Mouse (Mus musculus) brain, embryonic 18.5 days (tissue): ENCODE data around the gene Cracr2a.
A peak's percentile ranks its signal among the peaks of the same experiment; 100 is the strongest.

Source experiments
- DNase-seq: peaks from one replicate; pipeline ENCODE4 v3.0.0-alpha.2; 2012; ENCODE audit warnings: low read depth, low spot score

Gene Cracr2a

GRCm38 (mm10) chr6:127565951-127566732, 5.0 kb downstream of the Cracr2a start:
- no peak for DNase-seq

- DNase-seq: no peak
Measured at GRCm38 (mm10) chr6:127571849-127572550, 10.9 kb downstream of the Cracr2a start.

- no peak for DNase-seq
Measured at GRCm38 (mm10) chr6:127573779-127574463, 12.8 kb downstream of the Cracr2a start.

GRCm38 (mm10) chr6:127575194-127575593, 14.1 kb downstream of the Cracr2a start:
- DNase-seq: no peak

GRCm38 (mm10) chr6:127577688-127578087, 16.6 kb downstream of the Cracr2a start:
- DNase-seq: no peak

- DNase-seq: no peak
Measured at GRCm38 (mm10) chr6:127578316-127578715, 17.2 kb downstream of the Cracr2a start.

- DNase-seq: no peak
Measured at GRCm38 (mm10) chr6:127578810-127579209, 17.7 kb downstream of the Cracr2a start.

- no peak for DNase-seq
Measured at GRCm38 (mm10) chr6:127581915-127582314, 20.8 kb downstream of the Cracr2a start.

GRCm38 (mm10) chr6:127582391-127583176, 21.4 kb downstream of the Cracr2a start:
- peak; percentile 45 for DNase-seq

GRCm38 (mm10) chr6:127591467-127591866, 30.3 kb downstream of the Cracr2a start:
- DNase-seq: no peak

- DNase-seq: no peak
Measured at GRCm38 (mm10) chr6:127593487-127593886, 32.3 kb downstream of the Cracr2a start.

- no peak for DNase-seq
Measured at GRCm38 (mm10) chr6:127599280-127599679, 38.1 kb downstream of the Cracr2a start.

- DNase-seq: no peak
Measured at GRCm38 (mm10) chr6:127605067-127606025, 44.2 kb downstream of the Cracr2a start.

GRCm38 (mm10) chr6:127609673-127610072, 48.5 kb downstream of the Cracr2a start:
- DNase-seq: no peak

- DNase-seq: no peak
Measured at GRCm38 (mm10) chr6:127611216-127611615, 50.1 kb downstream of the Cracr2a start.

GRCm38 (mm10) chr6:127614083-127614984, 53.2 kb downstream of the Cracr2a start:
- DNase-seq: no peak

- no peak for DNase-seq
Measured at GRCm38 (mm10) chr6:127616623-127617022, 55.5 kb downstream of the Cracr2a start.

GRCm38 (mm10) chr6:127617258-127618025, 56.3 kb downstream of the Cracr2a start:
- no peak for DNase-seq

- no peak for DNase-seq
Measured at GRCm38 (mm10) chr6:127618686-127619085, 57.5 kb downstream of the Cracr2a start.
